Mouse (Mus musculus): Measurements from ENCODE around the gene Grin2a. TPM values are rescaled to one million over a fixed set of nuclear protein-coding genes. Genes with fewer than 3 reads are reported as not detected.
"Not testable (repeated sequence)": the region's sequence is repeated elsewhere in the genome, so short reads cannot be mapped to it uniquely, and the experiment has no call there.

Grin2a gene
- polyA plus RNA-seq, 1 experiment from 2014 or later: 0.30 TPM

GRCm38 (mm10) chr16:9618206-9618605 lies 377.2 kb downstream of the Grin2a start:
- ATAC-seq (ENCODE audit: insufficient number of reproducible peaks, insufficient read depth, low FRiP score, low TSS enrichment, low read depth): no peak
- H3K4me2 ChIP-seq: no peak overlapping the region
- 60% methylated on average over 2 of the region's 2 CpGs for WGBS
- H3K36me3 ChIP-seq: no peaks in the 10 kb centered on the region
- no peaks in the 10 kb centered on the region for H3K4me1 ChIP-seq (replicated peaks)
- no peaks in the 10 kb centered on the region for H3K9me3 ChIP-seq
- H3K27ac ChIP-seq: no peak overlapping the region
- H3K4me3 ChIP-seq (replicated peaks): no peak overlapping the region
- no peaks in the 10 kb centered on the region for H3K27me3 ChIP-seq
- H3K9ac ChIP-seq (replicated peaks): no peak overlapping the region

- no peaks in the 10 kb centered on the region for H3K27me3 ChIP-seq
- no peaks in the 10 kb centered on the region for H3K9me3 ChIP-seq
- 75% methylated on average over 2 of the region's 2 CpGs for WGBS
- no peak overlapping the region for H3K27ac ChIP-seq
- H3K4me2 ChIP-seq: no peak overlapping the region
- H3K4me3 ChIP-seq (replicated peaks): no peak overlapping the region
- no peaks in the 10 kb centered on the region for H3K4me1 ChIP-seq (replicated peaks)
- ATAC-seq (ENCODE audit: insufficient number of reproducible peaks, insufficient read depth, low FRiP score, low TSS enrichment, low read depth): no peak
- no peak overlapping the region for H3K9ac ChIP-seq (replicated peaks)
- no peaks in the 10 kb centered on the region for H3K36me3 ChIP-seq
Observed at GRCm38 (mm10) chr16:9617215-9617614, 378.1 kb downstream of the Grin2a start.

GRCm38 (mm10) chr16:9616807-9617206 lies 378.6 kb downstream of the Grin2a start:
- WGBS: 82% methylated on average over 4 of the region's 4 CpGs
- H3K9ac ChIP-seq (replicated peaks): no peak overlapping the region
- no peak for ATAC-seq (ENCODE audit: insufficient number of reproducible peaks, insufficient read depth, low FRiP score, low TSS enrichment, low read depth)

GRCm38 (mm10) chr16:9612596-9612995 lies 382.8 kb downstream of the Grin2a start:
- H3K4me1 ChIP-seq (replicated peaks); H3K4me2 ChIP-seq; H3K27me3 ChIP-seq; H3K36me3 ChIP-seq; ATAC-seq (ENCODE audit: insufficient number of reproducible peaks, insufficient read depth, low FRiP score, low TSS enrichment, low read depth); H3K9ac ChIP-seq (replicated peaks); H3K9me3 ChIP-seq; H3K27ac ChIP-seq; H3K4me3 ChIP-seq (replicated peaks): not testable (repeated sequence)
- 89% methylated on average over 6 of the region's 6 CpGs for WGBS

More at GRCm38 (mm10) chr16:9616807-9617206, 378.6 kb downstream of the Grin2a start:
- Histone ChIP-seq H3K9me3 (no peaks in the 10 kb centered on the region), H3K4me2 (no peak overlapping the region), H3K4me3 (replicated peaks) (no peak overlapping the region), H3K4me1 (replicated peaks) (no peaks in the 10 kb centered on the region), H3K36me3 (no peaks in the 10 kb centered on the region), H3K27ac (no peak overlapping the region), H3K27me3 (no peaks in the 10 kb centered on the region)

- Histone ChIP-seq H3K9me3 (no peaks in the 10 kb centered on the region), H3K9ac (replicated peaks) (no peak overlapping the region), H3K27me3 (no peaks in the 10 kb centered on the region; the same call in 1 of the 2 replicates), H3K4me2 (no peak overlapping the region), H3K27ac (no peak overlapping the region), H3K4me3 (replicated peaks) (no peak overlapping the region), H3K4me1 (replicated peaks) (no peaks in the 10 kb centered on the region), H3K36me3 (no peaks in the 10 kb centered on the region)
- no peak for ATAC-seq (ENCODE audit: insufficient number of reproducible peaks, insufficient read depth, low FRiP score, low TSS enrichment, low read depth)
- 71% methylated on average over 2 of the region's 2 CpGs for WGBS
Observed at GRCm38 (mm10) chr16:9607432-9607831, 387.9 kb downstream of the Grin2a start.

GRCm38 (mm10) chr16:9603983-9604382 lies 391.4 kb downstream of the Grin2a start:
- H3K27me3 ChIP-seq: no peaks in the 10 kb centered on the region
- no peak overlapping the region for H3K9ac ChIP-seq (replicated peaks)
- 87% methylated on average over 5 of the region's 5 CpGs for WGBS
- H3K36me3 ChIP-seq: no peaks in the 10 kb centered on the region
- no peak overlapping the region for H3K27ac ChIP-seq
- no peak for ATAC-seq (ENCODE audit: insufficient number of reproducible peaks, insufficient read depth, low FRiP score, low TSS enrichment, low read depth)
- no peaks in the 10 kb centered on the region for H3K9me3 ChIP-seq
- H3K4me2 ChIP-seq: no peak overlapping the region
- H3K4me3 ChIP-seq (replicated peaks): no peak overlapping the region
- H3K4me1 ChIP-seq (replicated peaks): no peaks in the 10 kb centered on the region

- ATAC-seq (ENCODE audit: insufficient number of reproducible peaks, insufficient read depth, low FRiP score, low TSS enrichment, low read depth): no peak
- no peak overlapping the region for H3K4me2 ChIP-seq
- H3K27ac ChIP-seq: no peak overlapping the region
- H3K9me3 ChIP-seq: no peaks in the 10 kb centered on the region
- H3K4me3 ChIP-seq (replicated peaks): no peak overlapping the region
- WGBS: 84% methylated on average over 2 of the region's 2 CpGs
- no peaks in the 10 kb centered on the region for H3K27me3 ChIP-seq
- H3K36me3 ChIP-seq: no peaks in the 10 kb centered on the region
- H3K9ac ChIP-seq (replicated peaks): no peak overlapping the region
- no peaks in the 10 kb centered on the region for H3K4me1 ChIP-seq (replicated peaks)
Observed at GRCm38 (mm10) chr16:9602579-9602978, 392.8 kb downstream of the Grin2a start.

- Histone ChIP-seq H3K9ac (replicated peaks) (no peak overlapping the region), H3K27ac (no peak overlapping the region), H3K4me3 (replicated peaks) (no peak overlapping the region), H3K27me3 (no peaks in the 10 kb centered on the region), H3K9me3 (no peaks in the 10 kb centered on the region), H3K4me2 (no peak overlapping the region), H3K4me1 (replicated peaks) (no peaks in the 10 kb centered on the region), H3K36me3 (no peaks in the 10 kb centered on the region)
- 84% methylated on average over 2 of the region's 2 CpGs for WGBS
- no peak for ATAC-seq (ENCODE audit: insufficient number of reproducible peaks, insufficient read depth, low FRiP score, low TSS enrichment, low read depth)
Observed at GRCm38 (mm10) chr16:9589176-9589575, 406.2 kb downstream of the Grin2a start.

- no peaks in the 10 kb centered on the region for H3K27me3 ChIP-seq
- no peaks in the 10 kb centered on the region for H3K36me3 ChIP-seq
- no peaks in the 10 kb centered on the region for H3K4me1 ChIP-seq (replicated peaks)
- 70% methylated on average over 3 of the region's 3 CpGs for WGBS
- no peak overlapping the region for H3K4me3 ChIP-seq (replicated peaks)
- H3K9ac ChIP-seq (replicated peaks): no peak overlapping the region
- no peak for ATAC-seq (ENCODE audit: insufficient number of reproducible peaks, insufficient read depth, low FRiP score, low TSS enrichment, low read depth)
- H3K9me3 ChIP-seq: no peaks in the 10 kb centered on the region
- H3K4me2 ChIP-seq: no peak overlapping the region
- H3K27ac ChIP-seq: no peak overlapping the region
Observed at GRCm38 (mm10) chr16:9588431-9588830, 406.9 kb downstream of the Grin2a start.

- Histone ChIP-seq H3K9ac (replicated peaks) (no peak overlapping the region), H3K9me3 (no peaks in the 10 kb centered on the region), H3K27me3 (no peaks in the 10 kb centered on the region), H3K4me2 (no peak overlapping the region), H3K36me3 (no peaks in the 10 kb centered on the region), H3K4me3 (replicated peaks) (no peak overlapping the region), H3K27ac (no peak overlapping the region), H3K4me1 (replicated peaks) (no peaks in the 10 kb centered on the region)
- no peak for ATAC-seq (ENCODE audit: insufficient number of reproducible peaks, insufficient read depth, low FRiP score, low TSS enrichment, low read depth)
- 81% methylated on average over 2 of the region's 2 CpGs for WGBS
Observed at GRCm38 (mm10) chr16:9583981-9584380, 411.4 kb downstream of the Grin2a start.

GRCm38 (mm10) chr16:9571793-9572192 lies 423.6 kb downstream of the Grin2a start:
- Histone ChIP-seq H3K27me3 (no peaks in the 10 kb centered on the region), H3K36me3 (no peaks in the 10 kb centered on the region), H3K4me2 (no peak overlapping the region), H3K4me1 (replicated peaks) (no peaks in the 10 kb centered on the region), H3K9me3 (no peaks in the 10 kb centered on the region), H3K27ac (no peak overlapping the region), H3K4me3 (replicated peaks) (no peak overlapping the region), H3K9ac (replicated peaks) (no peak overlapping the region)
- WGBS: 58% methylated on average over 1 of the region's 1 CpGs
- no peak for ATAC-seq (ENCODE audit: insufficient number of reproducible peaks, insufficient read depth, low FRiP score, low TSS enrichment, low read depth)

- Histone ChIP-seq H3K27ac (no peak overlapping the region), H3K36me3 (no peaks in the 10 kb centered on the region), H3K27me3 (no peaks in the 10 kb centered on the region), H3K9ac (replicated peaks) (no peak overlapping the region), H3K4me3 (replicated peaks) (no peak overlapping the region), H3K9me3 (no peaks in the 10 kb centered on the region), H3K4me1 (replicated peaks) (no peaks in the 10 kb centered on the region), H3K4me2 (no peak overlapping the region)
- no peak for ATAC-seq (ENCODE audit: insufficient number of reproducible peaks, insufficient read depth, low FRiP score, low TSS enrichment, low read depth)
- WGBS: 61% methylated on average over 2 of the region's 2 CpGs
Observed at GRCm38 (mm10) chr16:9567286-9567685, 428.1 kb downstream of the Grin2a start.
